Mouse (Mus musculus) heart, embryonic 14.5 days (tissue): ENCODE measurements around the gene Adm. TPM values are rescaled to one million over a fixed set of nuclear protein-coding genes. Genes with fewer than 3 reads are reported as not detected.
A peak's percentile ranks its signal among the peaks of the same experiment; 100 is the strongest.

ENCODE experiments used
- ATAC-seq: fragments of 200-750 bp; cut with Nextera tagmentation; 2 replicates; pipeline ENCODE4 v1.8.0; 2017; ENCODE audit warnings: low read depth, moderate TSS enrichment; ENCODE audit not compliant: insufficient number of reproducible peaks, insufficient read depth, low FRiP score
- H3K27ac ChIP-seq, 2 experiments: fragments of 200-500 bp in 1 of 2; fragments of 300-500 bp in 1 of 2; sonication (generic) in 1 of 2; replicated peaks in 1 of 2; 2 replicates each; pipeline ENCODE4 v1.5.1; 2012 to 2014; ENCODE audit warnings: low read depth in 2 of 2, low read length in 2 of 2, control low read depth in 1 of 2, mild to moderate bottlenecking in 1 of 2, mixed read lengths in 1 of 2; ENCODE audit not compliant: control insufficient read depth in 1 of 2, insufficient read depth in 1 of 2
- H3K27me3 ChIP-seq: fragments of 300-500 bp; sonication (generic); 2 replicates; pipeline ENCODE4 v1.6.1; 2014; ENCODE audit warnings: mild to moderate bottlenecking, low read length, control low read depth; ENCODE audit not compliant: control insufficient read depth, insufficient read depth
- H3K36me3 ChIP-seq: fragments of 300-500 bp; sonication (generic); 2 replicates; pipeline ENCODE4 v1.6.1; 2014; ENCODE audit warnings: mild to moderate bottlenecking, control low read depth, low read length, mixed read lengths; ENCODE audit not compliant: control insufficient read depth, insufficient read depth
- H3K4me1 ChIP-seq, 2 experiments: fragments of 200-500 bp in 1 of 2; fragments of 300-500 bp in 1 of 2; sonication (generic) in 1 of 2; 2 replicates each; pipeline ENCODE4 v1.6.1; 2012 to 2014; ENCODE audit warnings: low read length in 2 of 2, control low read depth in 1 of 2, mixed read lengths in 1 of 2; ENCODE audit not compliant: control insufficient read depth in 2 of 2, insufficient read depth in 2 of 2
- H3K4me2 ChIP-seq: fragments of 300-500 bp; sonication (generic); 2 replicates; pipeline ENCODE4 v1.6.1; 2014; ENCODE audit warnings: mild to moderate bottlenecking, low read length
- H3K4me3 ChIP-seq, 2 experiments: fragments of 200-500 bp in 1 of 2; fragments of 300-500 bp in 1 of 2; sonication (generic) in 1 of 2; 2 replicates each; pipeline ENCODE4 v1.5.1; 2012 to 2014; ENCODE audit warnings: low read length in 2 of 2, mild to moderate bottlenecking in 2 of 2, control low read depth in 1 of 2, low read depth in 1 of 2, moderate library complexity in 1 of 2; ENCODE audit not compliant: control insufficient read depth in 1 of 2, insufficient read depth in 1 of 2
- H3K9ac ChIP-seq: fragments of 300-500 bp; sonication (generic); 2 replicates; pipeline ENCODE4 v1.6.1; 2014; ENCODE audit warnings: mild to moderate bottlenecking, low read length
- H3K9me3 ChIP-seq: fragments of 300-500 bp; sonication (generic); 2 replicates; pipeline ENCODE4 v1.6.1; 2016; ENCODE audit warnings: low read length, control low read depth; ENCODE audit not compliant: control insufficient read depth
- WGBS: fragments of 180-500 bp; shearing (Covaris S2); extraction: QIAGEN DNeasy Blood & Tissue Kit; methylation state at CpG from one replicate; pipeline ENCODE4 v1.1.7; 2014; 5-methylcytosine and 5-hydroxymethylcytosine counted together
- polyA plus RNA-seq: library from polyadenylated mRNA; unstranded; fragments of >200 nt; fragmentation: Nextera tagmentation; extraction: Ambion mirVana; gene quantifications from 2 replicates; pipeline ENCODE4 v1.2.1, GENCODE M21; 2014

Adm gene
- polyA plus RNA-seq, 1 experiment from 2014 or later, result 15.3 TPM

- Histone ChIP-seq H3K27ac (no peak overlapping the region), H3K36me3 (no peaks in the 10 kb centered on the region), H3K4me2 (no peak overlapping the region), H3K4me1 (peaks cover 14 to 28% of the 10 kb centered on the region in 2 experiments), H3K9ac (no peak overlapping the region), H3K4me3 (no peak overlapping the region), H3K9me3 (no peaks in the 10 kb centered on the region), H3K27me3 (no peaks in the 10 kb centered on the region)
- no peak for ATAC-seq
- WGBS, result 75% methylated on average over 5 of the region's 5 CpGs
These were observed 17.9 kb downstream of the Adm start for GRCm38 (mm10) chr7:110645311-110645710.

- Histone ChIP-seq H3K4me1 (peaks cover 14 to 32% of the 10 kb centered on the region in 2 experiments), H3K4me3 (no peak overlapping the region), H3K4me2 (no peak overlapping the region), H3K27me3 (no peaks in the 10 kb centered on the region), H3K9ac (no peak overlapping the region), H3K9me3 (no peaks in the 10 kb centered on the region), H3K27ac (no peak overlapping the region), H3K36me3 (no peaks in the 10 kb centered on the region)
- WGBS, result 71% methylated on average over 6 of the region's 6 CpGs
- ATAC-seq, result no peak
These were observed 18.4 kb downstream of the Adm start for GRCm38 (mm10) chr7:110645859-110646258.

- ATAC-seq, result no peak
- Histone ChIP-seq H3K4me1 (peaks cover 14 to 23% of the 10 kb centered on the region in 2 experiments), H3K9ac (no peak overlapping the region), H3K4me2 (no peak overlapping the region), H3K36me3 (no peaks in the 10 kb centered on the region), H3K27ac (no peak overlapping the region), H3K9me3 (no peaks in the 10 kb centered on the region), H3K4me3 (no peak overlapping the region), H3K27me3 (no peaks in the 10 kb centered on the region)
- WGBS, result 85% methylated on average over 8 of the region's 8 CpGs
These were observed 19.3 kb downstream of the Adm start for GRCm38 (mm10) chr7:110646611-110647407.

- no peaks in the 10 kb centered on the region for H3K36me3 ChIP-seq
- H3K4me1 ChIP-seq, result peaks cover 8 to 15% of the 10 kb centered on the region in 2 experiments
- H3K27ac ChIP-seq, result 0 out of 4 replicates have a peak overlapping the region, but pooled peaks of 1 of the 2 experiments have one; percentile 20
- peak overlapping the region; percentile 24; the same call in 1 of the 2 replicates for H3K4me2 ChIP-seq
- ATAC-seq, result no peak
- 0 out of 2 replicates have a peak overlapping the region, but pooled peaks have one; percentile 2 for H3K9ac ChIP-seq
- H3K27me3 ChIP-seq, result no peaks in the 10 kb centered on the region
- WGBS, result 65% methylated on average over 15 of the region's 15 CpGs
- H3K4me3 ChIP-seq, result no peak overlapping the region
- no peaks in the 10 kb centered on the region for H3K9me3 ChIP-seq
These were observed 20.3 kb downstream of the Adm start for GRCm38 (mm10) chr7:110647559-110648454.

- H3K27ac ChIP-seq, result 0 out of 4 replicates have a peak overlapping the region, but pooled peaks have one; percentile 15 to 20
- no peak overlapping the region for H3K4me3 ChIP-seq
- H3K9ac ChIP-seq, result 0 out of 2 replicates have a peak overlapping the region, but pooled peaks have one; percentile 2
- peaks cover 8 to 15% of the 10 kb centered on the region in 2 experiments for H3K4me1 ChIP-seq
- ATAC-seq, result no peak
- H3K9me3 ChIP-seq, result no peaks in the 10 kb centered on the region
- H3K27me3 ChIP-seq, result no peaks in the 10 kb centered on the region
- 41% methylated on average over 13 of the region's 13 CpGs for WGBS
- no peaks in the 10 kb centered on the region for H3K36me3 ChIP-seq
- peak overlapping the region; percentile 24; the same call in 1 of the 2 replicates for H3K4me2 ChIP-seq
These were observed 21.1 kb downstream of the Adm start for GRCm38 (mm10) chr7:110648455-110649085.

- H3K9me3 ChIP-seq, result no peaks in the 10 kb centered on the region
- ATAC-seq, result no peak
- no peak overlapping the region for H3K4me2 ChIP-seq
- H3K4me3 ChIP-seq, result no peak overlapping the region
- H3K27ac ChIP-seq, result no peak overlapping the region
- 77% methylated on average over 6 of the region's 6 CpGs for WGBS
- no peaks in the 10 kb centered on the region for H3K27me3 ChIP-seq
- H3K4me1 ChIP-seq, result peaks cover 8 to 15% of the 10 kb centered on the region in 2 experiments
- no peak overlapping the region for H3K9ac ChIP-seq
- H3K36me3 ChIP-seq, result no peaks in the 10 kb centered on the region
These were observed 21.9 kb downstream of the Adm start for GRCm38 (mm10) chr7:110649133-110649987.
